Mouse (Mus musculus) left cerebral cortex, postnatal 10 days (tissue): ENCODE measurements around the gene Gm9732. TPM values are rescaled to one million over a fixed set of nuclear protein-coding genes. Genes with fewer than 3 reads are reported as not detected.
"Not testable (repeated sequence)": the region's sequence is repeated elsewhere in the genome, so short reads cannot be mapped to it uniquely, and the experiment has no call there.

Experiments
- DNase-seq, 2 experiments: peaks; one replicate each; pipeline ENCODE4 v3.0.0; 2021 to 2022; ENCODE audit warnings: low spot score in 2 of 2, mixed read lengths in 1 of 2; ENCODE audit errors: extremely low spot score in 1 of 2
- intact Hi-C: fragments of 180-260 bp; cut with DNase I; formaldehyde crosslinking; loops from one replicate; pipeline ENCODE4 v1.15.1; 2025
- total RNA-seq, 2 experiments: library from RNA; stranded (reverse); gene quantifications; 2 replicates each; pipeline ENCODE4 v1.2.3; 2021

Gene Gm9732
- total RNA-seq, 2 experiments from 2014 or later: not detected

- DNase-seq, intact Hi-C loops: not testable (repeated sequence)
Measured at GRCm38 (mm10) chr14:43337646-43338045, 62.8 kb downstream of the Gm9732 start.

- DNase-seq, intact Hi-C loops: not testable (repeated sequence)
Measured at GRCm38 (mm10) chr14:43347711-43348110, 72.9 kb downstream of the Gm9732 start, which contains the start of gene 1700001F09Rik. Gene 1700001F09Rik (minus strand): TSS chr14:43347811.

GRCm38 (mm10) chr14:43352944-43353343 is 78.1 kb downstream of the Gm9732 start:
- DNase-seq, intact Hi-C loops: not testable (repeated sequence)

Other genes with a start within 250 kb of the Gm9732 start
- not detected for gene Gm8094, start 198.4 kb upstream of the Gm9732 start, total RNA-seq
- under 1 TPM in 1 of 2 experiments, not detected in 1; 0.64 TPM for gene Gm8104, start 174.4 kb upstream of the Gm9732 start, total RNA-seq
- gene Gm7233, start 95.2 kb upstream of the Gm9732 start, total RNA-seq: under 1 TPM in 1 of 2 experiments, not detected in 1; 0.62 TPM
- gene Gm8122, start 39.7 kb upstream of the Gm9732 start, total RNA-seq: not detected
- not detected for gene Gm8126, start 16.4 kb upstream of the Gm9732 start, total RNA-seq
- not detected for gene Gm8127, start 18.8 kb downstream of the Gm9732 start, total RNA-seq
- gene 1700001F09Rik, start 72.8 kb downstream of the Gm9732 start, total RNA-seq: 1 to 10 TPM in 1 of 2 experiments, not detected in 1; 1.8 TPM
- gene Gm8138, start 141.3 kb downstream of the Gm9732 start, total RNA-seq: not detected